Mouse (Mus musculus) liver, embryonic 14.5 days (tissue): ENCODE measurements around the gene Zap70.

Experiments used
- CTCF ChIP-seq: IDR thresholded peaks from 2 replicates; pipeline ENCODE4 v1.5.1; 2016; ENCODE audit warnings: antibody characterized with exemption, low read depth, control low read depth
- EP300 ChIP-seq: IDR thresholded peaks from 2 replicates; pipeline ENCODE4 v1.6.1; 2016; ENCODE audit warnings: antibody characterized with exemption, low read depth

GRCm38 (mm10) chr1:36737300-36737699, 24.3 kb upstream of the Zap70 start:
- TF ChIP-seq EP300 (no peak), CTCF (peak; percentile 88)
